Mouse (Mus musculus) embryonic facial prominence, embryonic 12.5 days (tissue): ENCODE data around the gene Ankdd1a. TPM values are rescaled to one million over a fixed set of nuclear protein-coding genes. Genes with fewer than 3 reads are reported as not detected.

Experiments used
- ATAC-seq: fragments of 200-750 bp; cut with Nextera tagmentation; 2 replicates; pipeline ENCODE4 v1.8.0; 2017; ENCODE audit not compliant: insufficient number of reproducible peaks, insufficient read depth, low FRiP score, low TSS enrichment
- H3K27ac ChIP-seq: fragments of 300-500 bp; sonication (generic); 2 replicates; pipeline ENCODE4 v1.5.1; 2016; ENCODE audit warnings: mild to moderate bottlenecking
- H3K27me3 ChIP-seq: fragments of 300-500 bp; sonication (generic); 2 replicates; pipeline ENCODE4 v1.6.1; 2016; ENCODE audit warnings: mild to moderate bottlenecking, moderate library complexity
- H3K36me3 ChIP-seq: fragments of 300-500 bp; sonication (generic); 2 replicates; pipeline ENCODE4 v1.6.1; 2016; ENCODE audit warnings: mild to moderate bottlenecking
- H3K4me1 ChIP-seq: fragments of 300-500 bp; sonication (generic); 2 replicates; pipeline ENCODE4 v1.6.1; 2016
- H3K4me2 ChIP-seq: fragments of 300-500 bp; sonication (generic); replicated peaks from 2 replicates; pipeline ENCODE4 v1.6.1; 2016; ENCODE audit warnings: mild to moderate bottlenecking, moderate library complexity
- H3K4me3 ChIP-seq: fragments of 300-500 bp; sonication (generic); 2 replicates; pipeline ENCODE4 v1.5.1; 2016; ENCODE audit warnings: mild to moderate bottlenecking
- H3K9ac ChIP-seq: fragments of 300-500 bp; sonication (generic); 2 replicates; pipeline ENCODE4 v1.6.1; 2016; ENCODE audit warnings: mild to moderate bottlenecking, moderate library complexity
- H3K9me3 ChIP-seq: fragments of 300-500 bp; sonication (generic); 2 replicates; pipeline ENCODE4 v1.6.1; 2016; ENCODE audit warnings: mild to moderate bottlenecking, moderate library complexity
- WGBS: fragments of 180-500 bp; shearing (Covaris S2); methylation state at CpG from one replicate; pipeline ENCODE4 v1.1.7; 2016; 5-methylcytosine and 5-hydroxymethylcytosine counted together
- polyA plus RNA-seq: library from polyadenylated mRNA; unstranded; fragments of >200 nt; fragmentation: Nextera tagmentation; extraction: Ambion mirVana; gene quantifications from 2 replicates; pipeline ENCODE4 v1.2.1, GENCODE M21; 2016

Gene Ankdd1a
- polyA plus RNA-seq, result not detected in 2 replicates

DNA sequence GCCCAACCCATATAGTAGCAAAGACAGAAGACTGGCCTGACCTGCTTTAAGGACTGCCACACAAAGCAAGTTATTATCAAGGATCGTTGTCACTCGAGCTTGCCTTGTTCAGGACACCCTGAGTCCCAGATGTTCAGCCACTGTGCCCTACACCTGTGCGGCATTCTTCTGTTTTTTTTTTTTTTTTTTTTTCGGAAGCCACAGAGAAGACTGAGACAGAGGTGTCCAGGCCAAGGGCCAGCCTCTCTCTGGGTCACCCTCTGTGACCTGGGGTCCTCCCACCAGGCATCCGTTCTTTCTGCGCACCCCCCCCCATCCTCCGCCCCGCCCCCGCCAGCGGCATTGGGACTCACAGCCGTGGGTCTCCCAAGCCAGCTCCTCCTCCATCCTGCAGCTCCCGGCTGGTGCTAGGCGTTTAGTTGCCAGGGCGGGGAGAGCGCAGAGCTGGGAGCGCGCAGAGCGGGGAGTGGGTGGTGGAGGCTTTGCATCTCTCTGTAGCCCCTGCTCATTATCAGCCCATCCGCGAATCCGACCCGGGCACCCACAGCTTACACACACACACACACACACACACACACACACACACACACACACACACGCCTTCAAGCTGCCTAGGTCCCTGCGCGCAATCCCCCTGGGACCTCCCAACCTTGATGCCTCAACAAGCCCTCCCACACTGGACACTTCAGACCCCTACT, at the start of gene Ankdd1a:
TSS of gene Ankdd1a (minus strand) at position 387 of the 698 bp plus-strand sequence.
- Histone ChIP-seq H3K27me3 (no peaks in the 10 kb centered on the region), H3K4me1 (peaks cover 17% of the 10 kb centered on the region; the same call in 1 of the 2 replicates), H3K4me3 (peak within 1 kb of the TSS; percentile 28), H3K9ac (no peak within 1 kb of the TSS), H3K4me2 (peak within 1 kb of the TSS; percentile 65), H3K27ac (no peak within 1 kb of the TSS), H3K36me3 (no peaks in the 10 kb centered on the region), H3K9me3 (no peaks in the 10 kb centered on the region)
- WGBS, result 9% methylated on average over 21 of the region's 25 CpGs
- peak; percentile 59; the same call in 1 of the 2 replicates for ATAC-seq

DNA sequence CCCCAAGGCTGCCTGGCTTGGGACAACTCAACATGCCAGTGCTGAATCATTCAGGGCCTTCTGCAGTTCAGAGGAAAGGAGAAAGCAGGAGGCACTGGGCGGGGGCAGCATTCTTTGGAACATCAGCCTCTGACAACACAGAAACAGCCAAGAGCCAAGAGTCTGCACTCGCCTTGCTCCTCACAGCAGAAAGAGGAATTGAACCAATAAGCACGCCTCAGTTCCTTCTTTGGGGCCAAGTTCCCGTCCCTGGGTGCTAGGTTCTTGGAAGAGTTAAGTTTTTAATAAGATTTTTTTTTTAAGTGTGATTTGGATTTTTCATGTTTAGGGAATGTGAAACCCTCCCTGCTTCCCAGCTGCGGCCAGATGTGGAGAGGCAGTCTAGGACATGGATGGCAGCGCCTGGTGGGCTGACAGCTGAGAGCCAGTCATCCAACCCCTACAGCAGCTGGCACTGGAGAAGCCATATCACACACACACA, 49.5 kb upstream of the Ankdd1a start:
- Histone ChIP-seq H3K27me3 (no peaks in the 10 kb centered on the region), H3K9me3 (no peaks in the 10 kb centered on the region), H3K36me3 (peaks cover 32% of the 10 kb centered on the region), H3K4me3 (no peak overlapping the region), H3K27ac (0 out of 2 replicates have a peak overlapping the region, but pooled peaks have one; percentile 23), H3K4me1 (peaks cover 4% of the 10 kb centered on the region; the same call in 1 of the 2 replicates), H3K4me2 (no peak overlapping the region), H3K9ac (no peak overlapping the region)
- WGBS, result 73% methylated on average over 6 of the region's 6 CpGs
- no peak for ATAC-seq

DNA sequence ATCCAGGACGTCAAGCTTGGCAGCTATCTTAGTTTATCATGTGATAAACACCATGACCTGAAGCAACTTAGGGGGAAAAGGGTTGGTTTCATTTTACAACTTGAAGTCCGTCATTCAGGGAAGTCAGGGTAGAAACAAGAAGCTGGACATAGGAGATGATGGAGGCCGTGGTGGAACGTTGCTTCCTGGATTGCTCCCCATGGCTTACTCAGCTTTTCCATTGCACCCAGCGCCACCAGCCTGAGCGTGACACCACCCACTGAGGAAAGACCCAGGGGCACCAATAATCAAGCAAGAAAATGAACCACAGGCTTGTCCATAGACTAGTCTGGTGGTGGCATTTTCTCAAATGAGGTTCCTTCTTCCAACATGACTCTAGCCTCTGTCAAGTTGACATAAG, 48.8 kb upstream of the Ankdd1a start:
- H3K4me2 ChIP-seq, result no peak overlapping the region
- no peak overlapping the region for H3K9ac ChIP-seq
- no peak for ATAC-seq
- no peak overlapping the region for H3K27ac ChIP-seq
- peaks cover 4% of the 10 kb centered on the region; the same call in 1 of the 2 replicates for H3K4me1 ChIP-seq
- 95% methylated on average over 6 of the region's 6 CpGs for WGBS
- H3K9me3 ChIP-seq, result no peaks in the 10 kb centered on the region
- H3K4me3 ChIP-seq, result no peak overlapping the region
- peaks cover 34% of the 10 kb centered on the region for H3K36me3 ChIP-seq
- H3K27me3 ChIP-seq, result no peaks in the 10 kb centered on the region

DNA sequence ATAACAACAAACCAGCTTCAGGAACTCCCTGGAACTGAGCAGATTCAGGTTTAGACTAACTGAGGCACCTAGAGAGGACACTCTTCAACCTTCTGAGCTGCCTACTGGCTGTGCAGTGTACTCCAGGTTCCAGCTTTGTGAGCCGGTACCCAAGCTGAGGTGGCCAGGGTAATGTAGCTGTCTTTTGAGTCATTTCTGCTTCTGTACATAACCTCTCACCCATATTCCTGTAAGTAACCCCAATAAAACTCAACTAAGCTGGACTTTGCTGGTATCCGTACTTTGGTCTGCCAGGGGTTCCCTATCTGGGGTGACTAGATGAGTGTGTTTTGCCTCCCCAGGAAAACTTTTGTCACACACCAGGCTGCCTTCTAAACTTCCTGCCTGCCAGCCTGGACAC, 44.7 kb upstream of the Ankdd1a start:
- ATAC-seq, result no peak

GRCm38 (mm10) chr9:65563073-65563472, 43.1 kb upstream of the Ankdd1a start:
- Histone ChIP-seq H3K4me3 (no peak overlapping the region), H3K9me3 (no peaks in the 10 kb centered on the region), H3K36me3 (peaks cover 38% of the 10 kb centered on the region), H3K9ac (no peak overlapping the region), H3K4me1 (peaks cover 11% of the 10 kb centered on the region), H3K27me3 (no peaks in the 10 kb centered on the region), H3K4me2 (no peak overlapping the region), H3K27ac (no peak overlapping the region)
- WGBS, result 87% methylated on average over 5 of the region's 5 CpGs
- no peak for ATAC-seq

More for the DNA sequence above, 44.7 kb upstream of the Ankdd1a start:
- H3K4me2 ChIP-seq, result no peak overlapping the region
- no peak overlapping the region for H3K9ac ChIP-seq
- H3K4me1 ChIP-seq, result peaks cover 11% of the 10 kb centered on the region
- no peaks in the 10 kb centered on the region for H3K9me3 ChIP-seq
- H3K36me3 ChIP-seq, result peaks cover 41% of the 10 kb centered on the region
- H3K4me3 ChIP-seq, result no peak overlapping the region
- no peaks in the 10 kb centered on the region for H3K27me3 ChIP-seq
- no peak overlapping the region for H3K27ac ChIP-seq
- WGBS, result 97% methylated on average over 2 of the region's 2 CpGs

DNA sequence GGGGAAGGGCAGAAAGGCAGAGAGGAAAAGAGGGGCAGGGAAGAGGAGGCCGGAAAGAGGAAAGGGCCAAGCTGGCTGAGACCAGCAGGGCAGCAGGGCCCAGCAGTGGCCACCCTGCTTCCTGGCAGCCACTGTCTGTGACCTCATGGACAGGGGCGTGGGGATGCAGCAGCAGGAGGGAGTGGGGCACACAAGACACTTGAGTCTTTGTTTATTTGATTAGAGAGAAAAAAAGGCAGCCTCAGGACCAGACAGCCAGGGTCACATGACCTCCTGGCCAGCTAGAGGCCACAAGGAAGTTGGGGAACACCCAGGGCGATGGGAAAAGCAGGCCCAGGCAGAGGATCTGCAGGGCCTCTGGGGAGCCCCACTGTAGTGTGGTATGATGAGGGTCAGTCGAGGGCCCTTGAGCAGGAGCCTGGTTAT, 42.1 kb upstream of the Ankdd1a start:
- peak overlapping the region; percentile 46; the same call in 1 of the 2 replicates for H3K27ac ChIP-seq
- no peak overlapping the region for H3K4me3 ChIP-seq
- no peaks in the 10 kb centered on the region for H3K27me3 ChIP-seq
- H3K36me3 ChIP-seq, result peaks cover 45% of the 10 kb centered on the region
- WGBS, result 23% methylated on average over 4 of the region's 4 CpGs
- H3K9me3 ChIP-seq, result no peaks in the 10 kb centered on the region
- no peak overlapping the region for H3K9ac ChIP-seq
- H3K4me1 ChIP-seq, result peaks cover 11% of the 10 kb centered on the region
- no peak for ATAC-seq
- H3K4me2 ChIP-seq, result no peak overlapping the region

GRCm38 (mm10) chr9:65561016-65561415, 41.0 kb upstream of the Ankdd1a start:
- H3K27me3 ChIP-seq, result no peaks in the 10 kb centered on the region
- H3K27ac ChIP-seq, result 0 out of 2 replicates have a peak overlapping the region, but pooled peaks have one; percentile 46
- no peak for ATAC-seq
- no peak overlapping the region for H3K4me3 ChIP-seq
- peaks cover 11% of the 10 kb centered on the region for H3K4me1 ChIP-seq
- H3K9ac ChIP-seq, result no peak overlapping the region
- H3K36me3 ChIP-seq, result peaks cover 51% of the 10 kb centered on the region
- 89% methylated on average over 4 of the region's 4 CpGs for whole genome bisulfite sequencing
- H3K4me2 ChIP-seq, result no peak overlapping the region
- H3K9me3 ChIP-seq, result no peaks in the 10 kb centered on the region

DNA sequence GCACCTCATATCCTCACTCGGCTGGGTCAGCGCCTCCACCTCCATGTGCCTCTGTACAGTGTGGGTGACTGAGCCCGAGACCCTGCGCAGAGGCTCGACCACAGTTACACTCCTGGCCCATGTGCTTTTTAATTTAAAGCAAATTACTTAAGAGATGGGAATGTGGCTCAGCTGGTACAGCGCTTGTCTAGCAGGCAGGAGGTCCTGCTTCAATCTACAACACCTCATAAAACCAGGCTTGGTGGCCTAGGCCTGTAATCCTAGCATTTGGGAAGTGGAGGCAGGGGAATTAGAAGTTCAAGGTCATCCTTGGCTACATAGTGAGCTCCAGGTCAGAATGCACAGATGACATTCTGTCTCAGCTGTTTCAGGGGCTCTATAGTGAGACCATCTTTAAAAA, 38.8 kb upstream of the Ankdd1a start:
- no peak for ATAC-seq
- WGBS, result 90% methylated on average over 6 of the region's 6 CpGs
- no peak overlapping the region for H3K27ac ChIP-seq

DNA sequence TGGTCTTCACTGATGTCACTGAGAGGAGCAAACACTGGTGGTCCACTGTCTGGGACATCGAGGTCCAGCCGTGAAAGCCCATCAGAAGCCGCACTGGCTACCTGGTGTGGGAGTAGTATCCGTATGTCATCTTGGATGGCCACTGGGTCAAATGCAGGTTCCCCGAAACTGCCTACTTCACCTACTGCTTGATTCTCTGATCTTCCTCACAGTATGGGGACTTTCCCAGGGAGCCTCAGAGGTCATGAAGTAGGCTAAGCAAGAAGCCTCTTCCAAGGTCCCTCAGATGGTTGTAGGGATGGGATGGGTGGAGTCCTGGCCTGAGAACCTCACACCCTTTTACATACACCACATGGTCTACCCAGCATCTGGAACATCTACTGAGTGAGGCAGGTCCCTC, 37.0 kb upstream of the Ankdd1a start:
- Histone ChIP-seq H3K9me3 (no peaks in the 10 kb centered on the region), H3K4me3 (no peak overlapping the region), H3K4me1 (peaks cover 19% of the 10 kb centered on the region), H3K27ac (no peak overlapping the region), H3K4me2 (no peak overlapping the region), H3K27me3 (no peaks in the 10 kb centered on the region), H3K36me3 (peaks cover 44% of the 10 kb centered on the region), H3K9ac (no peak overlapping the region)
- ATAC-seq, result no peak
- WGBS, result 93% methylated on average over 5 of the region's 5 CpGs

More for the DNA sequence above, 38.8 kb upstream of the Ankdd1a start:
- H3K4me2 ChIP-seq, result no peak overlapping the region
- H3K4me1 ChIP-seq, result peaks cover 26% of the 10 kb centered on the region
- no peaks in the 10 kb centered on the region for H3K27me3 ChIP-seq
- H3K9me3 ChIP-seq, result no peaks in the 10 kb centered on the region
- H3K4me3 ChIP-seq, result no peak overlapping the region
- no peak overlapping the region for H3K9ac ChIP-seq
- peaks cover 51% of the 10 kb centered on the region for H3K36me3 ChIP-seq

DNA sequence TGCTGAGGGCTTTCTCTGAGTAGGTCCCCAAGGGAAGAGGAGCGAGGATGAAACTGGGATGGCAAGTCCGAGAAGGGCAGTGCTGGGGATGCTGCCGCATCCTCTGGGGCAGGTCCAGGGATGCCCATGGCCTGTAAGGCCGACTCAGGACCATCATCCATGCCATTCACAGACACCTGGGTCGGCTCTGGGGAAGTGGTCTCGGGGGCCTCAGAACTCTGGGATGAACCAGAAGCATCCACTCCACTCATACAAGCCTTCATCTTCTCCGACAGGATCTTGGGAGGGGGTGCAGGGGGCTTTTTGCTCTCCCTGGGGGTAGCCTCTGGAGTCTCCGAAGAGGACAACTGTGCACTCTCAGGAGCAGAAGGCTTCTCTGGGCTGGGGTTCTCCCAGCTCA, 36.4 kb upstream of the Ankdd1a start:
- ATAC-seq, result no peak
- H3K27ac ChIP-seq, result no peak overlapping the region
- H3K36me3 ChIP-seq, result peaks cover 44% of the 10 kb centered on the region
- WGBS, result 93% methylated on average over 8 of the region's 8 CpGs
- H3K9ac ChIP-seq, result no peak overlapping the region
- H3K27me3 ChIP-seq, result no peaks in the 10 kb centered on the region
- peaks cover 17% of the 10 kb centered on the region for H3K4me1 ChIP-seq
- no peak overlapping the region for H3K4me3 ChIP-seq
- no peak overlapping the region for H3K4me2 ChIP-seq
- H3K9me3 ChIP-seq, result no peaks in the 10 kb centered on the region

DNA sequence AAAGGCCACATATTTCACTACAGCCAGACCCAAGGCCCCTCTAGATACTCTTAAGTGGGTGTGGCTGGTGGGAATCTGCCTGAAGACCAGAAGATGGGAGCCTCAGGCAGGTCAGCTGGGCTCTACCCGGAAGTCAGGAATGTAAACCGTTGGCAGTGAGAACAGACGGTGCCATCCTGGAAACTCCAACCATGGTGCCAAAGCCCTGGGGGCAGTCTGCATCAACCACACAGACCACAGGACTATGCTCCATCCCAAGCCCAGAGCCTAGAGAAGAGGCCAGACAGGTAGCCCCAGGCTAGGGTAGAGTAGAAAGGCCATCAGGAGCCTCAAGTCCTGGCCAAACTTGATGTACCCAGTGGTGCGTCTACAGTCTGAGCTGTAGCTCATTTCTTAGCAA, 35.6 kb upstream of the Ankdd1a start:
- ATAC-seq, result no peak
- Histone ChIP-seq H3K9ac (no peak overlapping the region), H3K4me3 (no peak overlapping the region), H3K36me3 (peaks cover 43% of the 10 kb centered on the region), H3K9me3 (no peaks in the 10 kb centered on the region), H3K27ac (peak overlapping the region; percentile 81), H3K4me2 (no peak overlapping the region), H3K27me3 (no peaks in the 10 kb centered on the region), H3K4me1 (peaks cover 24% of the 10 kb centered on the region)
- 76% methylated on average over 4 of the region's 4 CpGs for WGBS

GRCm38 (mm10) chr9:65555001-65555405, 35.0 kb upstream of the Ankdd1a start:
- H3K27me3 ChIP-seq, result no peaks in the 10 kb centered on the region
- H3K9me3 ChIP-seq, result no peaks in the 10 kb centered on the region
- H3K36me3 ChIP-seq, result peaks cover 37% of the 10 kb centered on the region
- H3K4me2 ChIP-seq, result 0 out of 2 replicates have a peak overlapping the region, but pooled peaks have one; percentile 14
- 9% methylated on average over 5 of the region's 5 CpGs for WGBS
- H3K4me1 ChIP-seq, result peaks cover 28% of the 10 kb centered on the region
- H3K4me3 ChIP-seq, result no peak overlapping the region
- ATAC-seq, result no peak
- 0 out of 2 replicates have a peak overlapping the region, but pooled peaks have one; percentile 12 for H3K9ac ChIP-seq
- peak overlapping the region; percentile 81 for H3K27ac ChIP-seq
